Mouse (Mus musculus) right cerebral cortex, postnatal 14 days (tissue): Measurements from ENCODE around the gene Chid1.
"Not testable (repeated sequence)": the region's sequence is repeated elsewhere in the genome, so short reads cannot be mapped to it uniquely, and the experiment has no call there.

ENCODE experiments used
- DNase-seq: peaks from one replicate; pipeline ENCODE4 v3.0.0; 2022

The Chid1 gene

DNA sequence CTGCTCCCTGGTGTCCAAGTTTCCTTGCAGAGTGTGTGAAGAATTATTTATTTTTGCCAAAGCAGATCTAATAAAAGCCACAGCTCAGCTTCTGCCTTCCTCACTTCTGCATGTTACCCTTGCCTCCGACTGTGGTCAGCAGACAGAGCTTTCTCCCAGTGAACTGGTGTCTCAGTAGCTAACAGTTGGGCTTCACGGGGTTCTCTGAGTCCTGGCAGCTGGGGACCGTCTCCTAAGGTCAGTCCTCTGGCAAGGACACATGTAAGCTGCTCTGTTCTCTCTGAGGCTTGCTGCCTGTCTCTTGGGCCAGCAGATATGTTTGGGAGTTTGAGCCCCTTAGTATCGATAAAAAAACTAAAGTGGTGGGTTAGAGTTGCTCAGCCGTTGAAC is 79.7 kb downstream of the Chid1 start:
- DNase-seq: no peak

DNA sequence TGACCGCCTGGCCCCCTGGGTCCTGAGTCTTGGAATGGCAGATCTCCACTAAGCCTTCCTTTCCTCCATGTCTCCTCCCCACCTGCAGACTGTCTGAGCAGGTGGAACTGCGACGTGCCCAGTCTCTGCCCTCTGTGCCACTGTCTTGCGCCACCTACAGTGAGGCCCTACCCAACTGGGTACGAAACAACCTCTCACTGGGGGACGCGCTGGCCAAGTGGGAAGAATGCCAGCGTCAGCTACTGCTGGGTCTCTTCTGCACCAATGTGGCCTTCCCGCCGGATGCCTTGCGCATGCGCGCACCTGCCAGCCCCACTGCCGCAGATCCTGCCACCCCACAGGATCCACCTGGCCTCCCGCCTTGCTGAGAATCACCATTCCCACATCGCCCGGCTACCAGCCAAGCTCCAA is 80.4 kb downstream of the Chid1 start:
- no peak for DNase-seq

DNA sequence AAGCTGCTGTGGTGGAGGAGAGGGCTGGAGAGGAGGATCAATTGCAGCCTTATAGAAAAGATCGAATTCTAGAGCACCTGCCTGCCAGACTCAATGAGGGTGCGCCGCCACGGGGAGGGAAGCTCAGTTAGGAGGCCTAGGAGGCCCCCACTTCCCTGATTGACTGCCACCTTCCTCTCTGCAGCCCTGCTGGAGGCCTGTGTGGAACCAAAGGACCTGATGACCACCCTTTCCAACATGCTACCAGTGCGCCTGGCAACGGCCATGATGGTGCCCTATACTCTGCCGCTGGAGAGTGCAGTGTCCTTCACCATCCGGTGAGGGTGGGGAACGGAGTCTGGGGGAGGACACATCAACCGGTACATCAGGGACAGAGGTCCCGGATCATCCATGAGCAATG is 81.0 kb downstream of the Chid1 start:
- DNase-seq: no peak

DNA sequence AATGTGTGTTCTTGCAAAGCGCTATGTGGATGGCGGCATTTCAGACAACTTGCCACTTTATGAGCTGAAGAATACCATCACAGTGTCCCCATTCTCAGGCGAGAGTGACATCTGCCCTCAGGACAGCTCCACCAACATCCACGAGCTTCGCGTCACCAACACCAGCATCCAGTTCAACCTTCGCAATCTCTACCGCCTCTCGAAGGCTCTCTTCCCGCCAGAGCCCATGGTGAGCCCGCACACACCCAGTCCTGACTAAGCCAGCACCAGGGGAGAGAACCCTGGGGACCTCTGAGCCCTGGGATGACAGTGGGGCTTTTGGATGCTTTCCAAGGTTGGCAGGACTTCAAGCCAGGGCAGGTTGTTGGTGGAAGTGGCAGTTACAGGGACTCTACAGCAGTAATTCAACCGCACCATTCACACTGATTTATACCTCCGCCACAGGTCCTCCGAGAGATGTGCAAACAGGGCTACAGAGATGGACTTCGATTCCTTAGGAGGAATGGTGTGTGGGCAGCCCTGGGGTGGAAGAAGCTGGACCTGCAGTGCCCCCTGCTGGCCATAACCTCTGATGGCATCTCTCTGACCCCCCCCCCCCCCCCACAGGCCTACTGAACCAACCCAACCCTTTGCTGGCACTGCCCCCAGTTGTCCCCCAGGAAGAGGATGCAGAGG is 81.5 kb downstream of the Chid1 start:
- DNase-seq: no peak

DNA sequence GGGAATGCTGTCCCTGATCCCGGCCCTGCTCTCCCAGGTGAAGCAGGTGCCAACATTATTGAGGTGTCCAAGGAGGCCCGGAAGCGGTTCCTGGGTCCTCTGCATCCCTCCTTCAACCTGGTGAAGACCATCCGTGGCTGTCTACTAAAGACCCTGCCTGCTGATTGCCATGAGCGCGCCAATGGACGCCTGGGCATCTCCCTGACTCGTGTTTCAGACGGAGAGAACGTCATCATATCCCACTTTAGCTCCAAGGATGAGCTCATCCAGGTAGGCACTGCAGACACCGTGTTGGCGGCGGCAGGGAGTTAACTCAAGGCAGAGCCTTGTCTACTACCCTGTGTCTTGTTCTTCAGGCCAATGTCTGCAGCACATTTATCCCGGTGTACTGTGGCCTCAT is 82.4 kb downstream of the Chid1 start:
- no peak for DNase-seq

DNA sequence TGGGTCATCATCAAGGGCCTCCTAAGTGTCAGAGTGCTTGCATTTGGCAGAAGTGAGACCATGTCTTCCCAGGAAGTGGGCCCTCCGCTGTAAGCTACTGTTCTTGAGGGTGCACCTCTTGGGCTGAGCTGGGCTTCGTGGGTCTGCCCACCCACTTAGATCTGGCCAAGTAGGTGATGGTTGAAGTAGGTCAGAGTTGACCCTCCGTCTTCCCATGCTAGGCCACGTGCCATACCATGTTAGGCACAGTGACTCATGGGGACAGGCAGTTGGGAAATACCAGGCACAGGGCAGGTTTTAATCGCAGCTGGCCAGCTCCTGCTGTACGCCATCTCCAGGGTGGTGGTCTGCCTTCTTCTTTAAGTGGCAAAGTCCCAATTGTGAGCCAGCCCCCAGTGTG is 82.9 kb downstream of the Chid1 start:
- DNase-seq: no peak

DNA sequence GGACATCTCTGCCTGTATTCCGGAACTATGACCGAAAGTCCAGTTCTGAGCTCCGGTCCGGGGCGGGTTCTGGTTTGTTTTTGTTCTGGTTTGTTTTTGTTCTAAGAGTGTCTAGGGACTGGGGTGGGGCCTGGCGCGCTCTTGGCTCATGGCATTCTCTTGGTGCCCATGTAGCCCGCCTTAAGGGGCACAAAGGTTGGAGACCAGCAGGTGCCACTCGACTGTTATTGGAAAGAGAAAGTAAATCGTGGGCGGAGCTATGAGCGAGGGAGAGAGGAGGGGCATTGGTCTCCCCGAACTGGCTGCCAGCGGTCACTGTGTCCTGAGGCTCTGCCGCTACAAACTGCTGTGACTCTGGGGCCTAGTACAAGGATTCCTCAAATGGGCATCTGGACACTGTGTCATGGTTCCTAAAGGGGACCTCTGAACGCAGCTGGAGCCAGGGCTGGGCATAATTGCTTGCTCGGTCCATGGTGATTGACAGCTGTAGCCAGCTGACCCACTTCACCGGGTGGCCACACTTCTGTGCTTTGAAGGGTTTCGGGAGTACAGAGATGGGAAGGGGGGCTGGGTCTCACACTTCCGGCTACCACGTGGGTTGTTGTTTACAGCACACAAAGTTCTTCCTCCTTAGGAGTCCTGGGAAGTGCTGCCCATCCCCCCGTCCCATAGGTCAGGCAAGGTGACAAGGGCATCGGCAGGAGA is 83.9 kb downstream of the Chid1 start:
- DNase-seq: no peak

DNA sequence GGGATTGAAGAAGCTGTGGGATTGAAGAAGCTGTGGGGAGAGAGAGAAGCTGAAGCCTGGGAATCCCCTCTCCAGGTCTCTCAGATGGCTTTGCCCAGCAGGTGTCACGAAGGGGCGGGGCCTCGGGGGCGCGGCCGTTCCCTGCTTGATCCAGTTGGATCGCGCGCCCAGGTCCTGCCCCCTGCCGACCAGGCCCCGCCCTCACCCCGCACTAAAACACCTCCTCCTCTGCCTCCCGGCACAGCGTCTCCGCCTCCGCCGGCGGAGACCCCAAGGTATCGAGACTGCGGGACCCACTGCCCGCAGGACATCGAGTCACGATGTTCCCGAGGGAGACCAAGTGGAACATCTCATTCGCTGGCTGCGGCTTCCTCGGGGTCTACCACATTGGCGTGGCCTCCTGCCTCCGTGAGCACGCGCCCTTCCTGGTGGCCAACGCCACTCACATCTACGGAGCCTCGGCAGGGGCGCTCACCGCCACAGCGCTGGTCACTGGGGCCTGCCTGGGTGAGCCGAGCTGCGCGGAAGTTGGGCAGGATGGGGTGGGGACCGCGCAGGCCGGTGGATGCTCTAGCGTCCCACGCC is 84.6 kb downstream of the Chid1 start, which contains the start of gene Pnpla2:
Gene Pnpla2 (plus strand): TSS at position 232 of the 585 bp plus-strand sequence.
- peak; percentile 94 for DNase-seq

DNA sequence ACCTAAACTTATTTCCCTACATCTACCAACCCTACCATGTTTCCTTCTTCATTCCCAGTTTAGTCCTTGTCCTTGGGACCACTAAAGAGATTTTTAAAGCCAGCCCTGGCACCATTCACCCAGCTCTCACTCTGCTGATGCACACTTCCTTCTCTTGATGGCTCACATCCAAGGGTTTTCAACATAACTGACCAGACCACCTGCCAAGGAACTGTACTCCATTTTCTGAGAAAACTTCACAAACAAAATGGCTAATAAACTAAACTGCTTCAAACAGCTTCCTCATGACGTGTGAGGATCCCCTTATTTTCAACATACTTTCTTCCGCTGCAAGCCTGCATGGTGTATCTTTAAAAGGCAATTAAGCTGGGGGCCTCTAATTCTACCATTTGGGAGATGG is 86.0 kb downstream of the Chid1 start:
- no peak for DNase-seq

DNA sequence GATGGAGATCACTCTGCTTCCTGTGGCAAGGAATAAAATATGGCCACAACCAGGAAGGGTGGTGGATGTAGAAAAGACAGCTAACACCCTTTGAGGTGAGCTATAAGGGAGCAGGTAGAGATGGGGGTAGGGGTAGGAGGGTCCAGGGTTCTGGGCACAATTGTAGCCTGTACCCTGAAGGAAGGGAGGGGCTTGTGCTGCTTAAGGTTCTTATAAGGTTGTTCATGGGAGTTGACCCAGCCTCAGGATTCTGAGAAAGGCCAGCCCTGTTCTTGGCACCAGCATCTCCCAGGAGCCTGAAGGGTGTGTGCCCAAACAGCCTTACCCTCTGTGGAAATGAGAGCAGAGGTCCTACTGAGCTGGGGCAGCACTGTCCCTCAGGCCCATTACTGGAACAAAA is 87.7 kb downstream of the Chid1 start:
- DNase-seq: no peak

DNA sequence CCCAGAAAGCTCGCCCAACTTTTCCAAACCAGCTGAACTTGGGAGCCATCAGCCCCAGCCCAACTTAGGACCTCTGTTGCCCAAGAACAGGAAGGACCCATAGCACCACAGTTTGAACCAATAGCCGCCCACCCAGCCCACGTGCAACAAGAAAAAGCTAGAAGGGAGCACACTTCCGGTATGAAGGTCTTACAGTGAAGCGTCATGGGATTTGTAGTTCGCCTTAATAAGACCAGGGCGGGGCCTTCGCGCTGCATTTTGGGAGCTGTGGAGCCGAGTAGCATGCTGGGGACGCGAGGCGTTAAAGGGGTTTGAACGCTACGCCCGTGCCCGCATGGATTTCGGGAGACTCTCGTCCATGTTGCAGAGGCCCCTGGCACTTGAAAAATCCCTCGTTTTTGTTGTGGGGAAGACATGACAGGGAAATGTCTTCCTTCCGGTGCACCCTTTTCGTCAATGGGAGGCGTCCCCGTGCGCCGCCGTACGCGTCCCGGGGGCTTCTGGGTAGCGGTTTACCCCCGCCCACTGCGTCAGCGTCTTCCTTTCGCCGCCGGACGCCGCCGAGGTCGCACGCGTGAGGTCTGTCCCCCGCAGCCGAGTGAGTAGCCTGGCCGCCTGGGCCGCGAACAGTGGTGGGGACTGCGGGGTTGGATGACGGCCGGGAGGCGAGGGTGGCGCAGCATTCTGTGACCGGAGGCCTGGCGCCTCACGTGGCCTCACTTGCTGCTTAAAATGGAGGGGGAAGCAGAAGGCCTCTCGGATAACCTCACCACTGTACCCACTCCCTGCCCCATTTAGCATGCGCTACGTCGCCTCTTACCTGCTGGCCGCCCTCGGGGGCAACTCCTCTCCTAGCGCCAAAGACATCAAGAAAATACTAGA is 92.3 kb downstream of the Chid1 start, which contains the start of gene Rplp2:
Gene Rplp2 (plus strand): TSS at position 261 of the 882 bp plus-strand sequence.
- DNase-seq: peak; percentile 91

DNA sequence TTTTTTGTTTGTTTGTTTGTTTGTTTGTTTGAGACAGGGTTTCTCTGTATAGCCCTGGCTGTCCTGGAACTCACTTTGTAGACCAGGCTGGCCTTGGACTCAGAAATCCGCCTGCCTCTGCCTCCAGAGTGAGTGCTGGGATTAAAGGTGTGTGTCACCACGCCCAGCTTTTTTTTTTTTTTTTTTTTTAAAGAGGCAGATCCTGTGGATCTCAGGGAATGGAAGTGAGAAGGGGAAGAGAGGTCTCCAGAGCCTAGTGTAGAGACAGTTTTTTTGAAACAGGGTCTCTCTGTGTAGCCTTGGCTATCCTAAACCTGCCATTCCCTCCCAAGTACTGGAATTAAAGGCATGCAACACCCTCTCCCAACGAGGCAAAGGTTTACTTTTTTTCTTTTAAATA is 93.3 kb downstream of the Chid1 start:
- not testable (repeated sequence) for DNase-seq

DNA sequence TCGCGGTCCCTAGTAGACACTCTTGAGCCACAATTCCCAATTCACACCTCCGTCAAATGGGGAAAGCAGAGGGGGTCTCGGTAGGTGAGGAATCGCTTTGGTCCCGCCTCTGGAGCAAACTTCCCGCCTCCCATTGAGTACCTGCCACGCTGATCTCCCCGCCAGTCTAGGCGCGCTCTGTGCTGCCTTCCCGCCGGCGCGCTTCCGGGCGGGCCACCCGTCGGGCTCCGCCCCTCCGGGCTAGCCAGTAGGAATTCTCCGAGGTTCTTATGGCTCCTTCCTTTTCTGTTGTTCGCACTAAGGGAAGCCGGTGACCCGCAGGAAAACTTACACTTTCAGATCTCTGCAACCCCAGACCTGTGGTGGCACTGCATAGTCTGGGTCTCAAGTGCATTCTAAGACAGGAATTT is 95.8 kb downstream of the Chid1 start, which contains the start of gene Pidd1:
Gene Pidd1 (minus strand): TSS at position 198 of the 410 bp plus-strand sequence.
- no peak for DNase-seq
